Mouse (Mus musculus) urinary bladder, postnatal 36 days (tissue): ENCODE measurements around the gene Hook2.

Source experiments
- DNase-seq, 2 experiments: peaks; one replicate each; pipeline ENCODE4 v3.0.0; 2022; ENCODE audit warnings: low spot score in 2 of 2, mixed read lengths in 1 of 2

Hook2 gene

DNA sequence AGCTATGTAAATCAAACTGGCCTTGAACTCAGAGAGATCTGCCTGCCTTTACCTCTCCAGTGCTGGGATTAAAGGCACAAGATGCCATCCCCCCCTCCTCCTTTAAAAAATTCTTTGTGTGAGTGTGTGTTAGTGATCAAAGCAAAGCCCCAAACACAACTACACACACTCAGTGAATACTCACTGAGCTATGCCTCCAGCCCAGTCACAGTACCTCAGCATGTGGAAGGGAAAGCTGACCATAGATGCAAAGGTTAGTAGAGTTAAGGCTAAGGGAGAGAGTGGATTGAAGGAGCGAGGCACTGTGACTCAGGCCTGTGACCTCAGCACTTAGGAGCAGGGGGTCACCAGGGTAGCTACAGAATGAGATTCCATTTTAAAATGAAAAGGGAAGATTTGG, 17.3 kb upstream of the Hook2 start:
- no peak for DNase-seq

- peak in 1 of 2 experiments; percentile 49 for DNase-seq
These were observed 16.4 kb upstream of the Hook2 start for GRCm38 (mm10) chr8:84973803-84974542.

- DNase-seq = no peak
These were observed 15.8 kb upstream of the Hook2 start for GRCm38 (mm10) chr8:84974543-84975142.

GRCm38 (mm10) chr8:84975434-84975833, 15.0 kb upstream of the Hook2 start:
- peak; percentile 51 to 61 for DNase-seq

- peak; percentile 95 for DNase-seq
These were observed 14.2 kb upstream of the Hook2 start for GRCm38 (mm10) chr8:84976031-84976762.

DNA sequence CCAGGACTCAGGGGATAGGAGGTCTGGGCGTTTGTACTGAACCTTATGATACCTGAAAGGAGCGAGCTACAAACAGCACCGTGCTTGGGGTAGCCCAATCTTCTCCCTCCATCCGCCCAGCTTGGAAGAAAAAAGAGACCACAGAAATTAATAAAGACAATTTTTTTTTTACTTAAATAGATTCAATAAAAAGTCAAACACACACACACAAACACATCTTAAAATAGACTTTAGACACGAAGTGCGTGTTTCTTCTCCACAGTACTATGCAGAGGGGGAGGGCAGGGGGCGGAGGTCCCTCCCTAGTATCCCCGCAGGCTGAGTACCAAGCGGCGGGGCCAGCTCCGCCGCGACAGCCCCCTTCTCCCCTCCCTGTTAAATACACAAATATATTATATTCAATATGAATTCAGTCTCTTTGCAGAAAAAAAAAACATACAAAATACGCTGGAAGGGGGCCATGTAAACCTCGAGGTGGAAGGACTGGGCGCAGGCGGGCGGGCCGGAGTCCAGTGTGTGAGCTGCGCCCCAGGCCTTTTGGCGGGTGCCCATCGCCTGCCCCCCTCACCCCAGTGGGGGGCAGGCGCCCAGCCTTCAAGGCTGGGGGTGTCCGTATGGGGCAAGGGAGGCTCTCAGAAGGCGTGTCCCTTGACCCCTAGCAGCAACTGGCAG, 13.5 kb upstream of the Hook2 start:
- DNase-seq = no peak

DNA sequence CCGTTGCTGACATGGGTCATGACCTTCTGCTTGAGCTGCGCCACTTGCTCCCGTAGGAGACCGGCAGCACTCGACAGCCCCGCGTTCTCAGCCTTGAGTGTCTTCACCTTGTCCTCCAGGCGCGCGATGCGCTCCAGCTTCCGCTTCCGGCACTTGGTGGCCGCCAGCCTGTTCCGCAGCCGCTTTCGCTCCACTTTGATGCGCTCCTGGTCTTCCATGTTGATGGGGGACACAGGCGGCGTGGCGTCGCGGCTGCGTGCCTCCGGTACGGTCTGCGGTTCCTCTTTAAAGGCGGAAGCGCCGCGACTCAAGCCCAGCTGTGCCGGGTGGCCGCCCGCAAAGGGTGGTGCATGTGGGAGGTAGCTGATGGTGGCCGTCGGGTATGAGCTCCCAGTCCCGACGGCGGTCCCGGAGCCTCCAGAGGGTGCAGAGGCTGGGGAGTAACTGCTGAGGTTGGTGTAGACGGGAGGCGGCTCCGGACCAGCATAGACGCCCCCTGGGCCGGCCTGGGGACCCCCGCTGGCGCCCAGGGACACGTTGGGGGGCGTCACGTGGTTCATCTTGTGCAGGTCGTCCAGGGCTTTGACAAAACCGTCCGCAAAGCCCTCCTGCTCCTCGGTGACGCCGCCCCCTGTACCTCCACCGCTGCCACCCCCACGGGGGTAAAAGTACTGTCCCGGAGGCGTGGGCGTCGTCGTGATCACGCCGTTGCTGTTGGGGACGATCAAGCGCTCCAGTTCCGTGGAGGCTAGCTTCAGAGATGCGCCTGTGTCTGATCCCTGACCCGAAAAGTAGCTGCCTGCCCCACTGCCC, 12.8 kb upstream of the Hook2 start:
- peak; percentile 58 to 59 for DNase-seq

GRCm38 (mm10) chr8:84978248-84978940, 12.0 kb upstream of the Hook2 start, which contains the start of gene Junb:
Gene Junb (minus strand): TSS chr8:84978718.
- DNase-seq = peak; percentile 96 to 97

- DNase-seq = peak; percentile 93
These were observed 10.6 kb upstream of the Hook2 start for GRCm38 (mm10) chr8:84979599-84980421.

- peak; percentile 69 to 88 for DNase-seq
These were observed 9.6 kb upstream of the Hook2 start for GRCm38 (mm10) chr8:84980622-84981358.

DNA sequence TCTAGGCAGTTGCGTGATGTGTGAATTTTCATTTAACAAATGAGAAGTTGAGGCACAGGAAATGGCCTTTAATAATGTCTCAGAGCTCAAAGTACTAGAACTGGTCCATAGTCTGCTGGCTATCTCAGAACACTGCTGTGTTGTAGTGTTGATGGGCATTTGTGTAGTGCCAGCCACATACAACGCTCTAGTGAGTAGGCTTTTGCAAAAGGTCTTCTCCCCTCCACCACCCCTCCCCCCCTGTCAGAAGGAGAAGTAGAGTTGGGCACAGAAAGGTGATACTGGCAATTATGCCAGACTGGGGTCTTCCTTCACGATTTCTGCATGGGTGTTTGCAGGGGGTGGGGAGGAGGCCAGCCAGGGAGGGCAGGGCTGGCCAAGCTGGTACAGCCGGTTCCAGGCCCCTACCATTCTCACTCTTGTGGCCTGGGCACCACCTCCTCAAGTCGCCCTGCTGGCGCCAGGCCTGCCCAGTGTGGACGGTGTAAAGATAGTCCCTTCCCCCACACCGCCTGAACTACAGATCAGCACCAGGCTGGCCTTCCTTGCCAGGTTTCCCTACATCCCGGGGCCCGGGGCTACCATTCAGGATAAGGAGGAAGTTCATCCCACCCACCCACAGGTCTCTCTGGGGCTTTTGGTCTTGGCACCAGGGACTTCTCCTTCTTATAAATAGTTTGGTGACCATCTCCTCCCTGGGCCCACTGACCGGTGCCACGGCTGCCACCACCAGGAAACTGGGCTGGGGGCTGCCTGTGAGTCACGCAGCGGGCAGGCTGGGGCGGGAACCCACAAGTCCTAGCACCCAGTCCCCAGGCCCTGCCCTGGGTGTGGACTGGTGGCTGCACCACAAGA, 8.5 kb upstream of the Hook2 start:
- peak; percentile 72 to 81 for DNase-seq

DNA sequence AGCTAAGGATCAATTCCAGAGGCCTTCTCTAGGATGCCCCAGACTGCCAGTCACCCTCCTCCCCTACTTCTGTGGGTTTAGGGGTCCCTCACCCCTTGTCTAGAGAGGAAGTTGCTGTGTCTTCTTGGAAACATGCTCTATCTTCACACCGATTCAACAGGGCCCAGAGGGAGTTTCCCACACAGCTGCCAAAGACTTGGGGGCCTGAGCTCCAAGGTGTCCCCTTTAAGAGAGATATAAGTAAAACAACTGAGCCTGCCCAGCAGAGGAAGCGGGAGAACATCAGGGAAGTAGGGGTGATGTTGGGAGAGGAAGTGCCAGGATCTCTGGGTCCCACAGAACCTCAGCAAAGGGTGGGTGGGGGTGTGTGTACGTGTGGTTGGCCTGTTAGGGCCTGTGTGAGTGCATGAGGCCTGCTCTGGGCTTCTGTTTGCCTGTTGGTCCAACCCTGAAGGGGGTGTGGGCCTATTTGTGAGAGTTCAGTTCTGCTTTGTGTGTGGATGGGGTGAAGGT, 7.8 kb upstream of the Hook2 start:
- peak; percentile 62 for DNase-seq

DNA sequence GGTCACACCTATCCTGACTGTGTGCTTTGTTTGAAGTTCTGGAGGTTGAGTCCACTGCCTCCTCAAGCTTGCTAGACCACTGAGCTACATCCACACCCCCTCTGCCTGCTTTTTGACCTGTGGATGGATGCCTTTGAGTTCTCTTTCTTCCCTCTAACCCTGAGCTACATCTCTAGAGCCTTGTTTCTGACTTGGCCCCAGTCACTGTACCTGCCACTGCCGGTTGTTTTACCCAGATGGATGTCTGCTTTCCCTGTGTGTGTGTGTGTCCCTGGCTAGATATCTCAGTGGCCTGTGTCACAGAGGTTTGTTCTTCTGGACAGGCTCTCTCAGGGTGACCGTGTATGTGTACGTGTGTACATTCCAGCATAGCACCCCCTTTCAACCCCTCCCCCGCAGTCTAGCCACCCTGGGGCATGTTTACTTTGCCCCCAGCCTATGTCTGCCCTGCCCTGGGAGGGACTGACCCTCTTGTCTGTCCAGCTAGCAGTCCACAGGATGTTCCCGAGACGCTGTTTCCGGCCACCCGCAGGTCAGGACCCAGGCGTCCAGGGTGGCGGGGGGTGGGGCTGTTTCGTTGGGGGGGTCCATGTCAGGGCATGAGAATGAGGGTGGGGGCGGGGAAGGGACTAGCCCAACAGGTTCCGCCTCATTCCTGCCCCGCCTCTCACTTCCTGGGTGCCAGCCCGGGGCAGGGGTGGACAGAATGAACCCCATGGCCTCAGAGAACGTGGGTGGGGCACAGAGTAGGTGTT, 5.9 kb upstream of the Hook2 start:
- DNase-seq = peak; percentile 68 to 74

- no peak for DNase-seq
These were observed 5.2 kb upstream of the Hook2 start for GRCm38 (mm10) chr8:84985049-84985683.

GRCm38 (mm10) chr8:84985684-84986378, 4.6 kb upstream of the Hook2 start:
- DNase-seq = peak; percentile 84 to 85

GRCm38 (mm10) chr8:84986379-84986945, 3.9 kb upstream of the Hook2 start:
- DNase-seq = no peak
